Mouse (Mus musculus) cerebellum, adult (tissue): ENCODE measurements at regions not wholly inside any gene's neighbourhood (a gene's known extent, or its start where the extent isn't known, plus 50 kb on each side); places are given as distances from the start of the nearest gene placed in this dataset.

Source experiments
- ATAC-seq: cut with Nextera tagmentation; 2 replicates; pipeline ENCODE4 v1.9.2; 2017; ENCODE audit warnings: mild to moderate bottlenecking, moderate library complexity, mixed read lengths; ENCODE audit not compliant: insufficient number of reproducible peaks, low FRiP score, low TSS enrichment

GRCm38 (mm10) chr15:61609656-61610055 is 686.8 kb upstream of the A1bg start:
- no peak for ATAC-seq

DNA sequence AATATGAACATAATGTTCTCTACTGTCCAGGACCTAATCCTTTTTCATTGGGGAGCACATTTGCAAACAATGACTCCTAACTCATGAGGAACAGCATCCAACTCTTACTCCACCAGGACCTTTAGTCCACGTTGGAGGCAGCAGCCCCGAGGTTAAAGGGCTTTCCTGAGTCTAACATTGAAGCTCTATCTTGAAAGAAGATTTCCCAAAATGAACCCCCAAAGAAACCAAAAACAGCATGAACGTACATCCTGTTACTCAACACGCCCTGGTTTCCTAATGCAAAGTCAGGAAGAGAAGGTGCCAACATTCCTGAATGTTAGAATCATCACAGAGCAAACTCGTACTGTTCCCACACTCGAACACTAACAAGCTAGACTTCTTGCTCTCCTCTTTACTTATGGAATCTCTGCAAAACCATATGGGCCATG is 685.5 kb upstream of the A1bg start:
- ATAC-seq: no peak

DNA sequence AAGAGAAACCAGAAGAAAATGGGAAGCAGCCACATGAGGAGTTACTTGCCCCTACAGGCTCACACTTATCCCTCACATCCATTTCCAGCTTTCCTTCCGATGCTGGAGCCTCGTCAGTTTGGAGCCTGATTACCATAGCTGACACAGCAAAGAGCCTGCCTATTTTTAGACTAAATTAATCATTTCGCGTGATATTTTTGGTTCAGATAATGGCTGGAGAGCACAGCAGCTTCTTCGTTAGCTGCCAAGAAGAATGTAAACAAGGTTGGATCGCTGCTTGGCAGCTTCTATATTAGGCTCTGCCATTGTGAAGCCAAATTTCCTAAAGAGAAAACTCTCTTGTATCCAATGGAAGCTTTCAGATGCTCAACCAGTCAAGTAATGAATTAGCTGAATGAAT is 676.9 kb upstream of the A1bg start:
- no peak for ATAC-seq

- ATAC-seq: peak; percentile 62; the same call in 1 of the 2 replicates
Observed at GRCm38 (mm10) chr15:61596318-61596717, 673.5 kb upstream of the A1bg start.

DNA sequence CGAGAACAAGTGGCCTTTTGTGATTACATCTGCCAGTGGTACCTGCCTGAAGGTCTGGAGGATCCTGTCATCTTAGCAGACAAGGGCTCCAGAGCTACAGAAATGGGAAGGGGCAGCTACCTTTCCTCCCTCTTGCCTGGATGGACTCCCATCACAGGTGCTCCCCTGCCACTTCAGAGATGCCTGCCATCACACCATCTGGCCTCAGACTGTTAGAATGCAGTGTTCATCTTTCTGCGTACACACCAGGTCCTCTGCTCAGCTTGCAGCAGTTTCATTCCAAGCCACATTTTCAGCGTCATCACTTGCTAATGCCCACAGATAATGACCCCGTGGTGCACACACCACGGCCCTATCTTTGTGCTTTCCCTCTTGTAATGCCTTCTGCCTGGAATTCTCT is 666.1 kb upstream of the A1bg start:
- no peak for ATAC-seq

- no peak for ATAC-seq
Observed at GRCm38 (mm10) chr15:61582335-61582734, 659.5 kb upstream of the A1bg start.

GRCm38 (mm10) chr15:61563347-61563746 is 640.5 kb upstream of the A1bg start:
- ATAC-seq: no peak

- ATAC-seq: no peak
Observed at GRCm38 (mm10) chr15:61562252-61562651, 639.4 kb upstream of the A1bg start.

GRCm38 (mm10) chr15:61553908-61554307 is 631.1 kb upstream of the A1bg start:
- ATAC-seq: no peak

- no peak for ATAC-seq
Observed at GRCm38 (mm10) chr15:61553081-61553680, 630.4 kb upstream of the A1bg start.

DNA sequence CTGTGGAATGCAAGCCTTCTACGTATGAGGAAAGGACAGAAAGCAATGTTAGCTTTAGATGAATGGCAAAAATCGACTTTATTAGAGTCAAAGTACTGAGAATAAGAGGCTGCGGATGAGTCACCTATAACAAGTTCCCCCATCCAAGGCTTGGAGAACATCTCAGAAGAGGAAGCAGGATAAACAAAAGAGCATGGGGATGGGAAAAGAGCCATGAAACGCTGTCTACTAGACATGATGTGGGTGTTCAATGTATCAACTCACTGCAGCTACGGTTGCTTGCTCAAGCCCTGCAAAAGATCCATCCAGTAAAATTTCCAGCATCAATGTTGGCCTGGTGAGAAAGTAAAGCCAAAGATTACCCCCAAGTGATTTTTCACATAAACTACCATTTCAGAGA is 628.4 kb upstream of the A1bg start:
- no peak for ATAC-seq

DNA sequence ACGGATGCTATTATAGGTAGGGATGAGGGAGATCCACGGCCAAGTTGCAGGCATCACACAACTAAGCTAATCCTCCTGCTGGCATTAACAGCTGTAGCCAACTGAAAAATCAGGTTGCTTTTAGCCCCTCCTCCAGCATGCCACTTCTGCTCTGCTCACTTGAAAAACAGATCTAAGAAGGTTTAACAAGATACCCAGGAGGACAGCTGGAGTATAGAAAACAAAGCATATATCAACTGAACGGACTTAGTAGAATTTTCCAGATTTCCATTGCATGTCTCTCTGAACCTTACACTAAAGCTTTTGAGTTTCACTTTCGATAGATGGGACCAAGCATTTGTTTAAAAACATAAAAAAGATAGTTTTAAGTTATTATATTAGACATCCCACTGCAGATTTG is 625.6 kb upstream of the A1bg start:
- ATAC-seq: no peak

GRCm38 (mm10) chr15:61546608-61547007 is 623.8 kb upstream of the A1bg start:
- ATAC-seq: no peak

GRCm38 (mm10) chr15:61544074-61544473 is 621.3 kb upstream of the A1bg start:
- ATAC-seq: no peak

DNA sequence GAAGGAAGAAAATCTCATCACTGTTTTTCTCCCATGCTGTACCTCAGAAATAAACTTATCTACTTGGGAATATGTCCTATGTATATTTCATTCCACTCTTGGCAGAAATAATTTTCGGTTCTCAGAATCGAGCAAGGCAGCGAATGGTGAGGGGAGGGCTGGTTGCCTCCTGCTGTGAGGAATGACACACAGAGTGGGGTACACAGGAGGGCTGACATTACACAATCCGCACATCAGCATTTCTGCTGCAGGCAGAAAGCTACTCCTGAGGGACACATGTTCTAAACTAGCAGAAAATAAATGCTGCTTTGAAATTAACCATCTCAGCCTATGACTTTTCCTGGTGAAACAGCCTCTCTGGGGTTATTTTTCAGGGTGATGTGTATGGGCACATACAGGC is 618.8 kb upstream of the A1bg start:
- no peak for ATAC-seq

DNA sequence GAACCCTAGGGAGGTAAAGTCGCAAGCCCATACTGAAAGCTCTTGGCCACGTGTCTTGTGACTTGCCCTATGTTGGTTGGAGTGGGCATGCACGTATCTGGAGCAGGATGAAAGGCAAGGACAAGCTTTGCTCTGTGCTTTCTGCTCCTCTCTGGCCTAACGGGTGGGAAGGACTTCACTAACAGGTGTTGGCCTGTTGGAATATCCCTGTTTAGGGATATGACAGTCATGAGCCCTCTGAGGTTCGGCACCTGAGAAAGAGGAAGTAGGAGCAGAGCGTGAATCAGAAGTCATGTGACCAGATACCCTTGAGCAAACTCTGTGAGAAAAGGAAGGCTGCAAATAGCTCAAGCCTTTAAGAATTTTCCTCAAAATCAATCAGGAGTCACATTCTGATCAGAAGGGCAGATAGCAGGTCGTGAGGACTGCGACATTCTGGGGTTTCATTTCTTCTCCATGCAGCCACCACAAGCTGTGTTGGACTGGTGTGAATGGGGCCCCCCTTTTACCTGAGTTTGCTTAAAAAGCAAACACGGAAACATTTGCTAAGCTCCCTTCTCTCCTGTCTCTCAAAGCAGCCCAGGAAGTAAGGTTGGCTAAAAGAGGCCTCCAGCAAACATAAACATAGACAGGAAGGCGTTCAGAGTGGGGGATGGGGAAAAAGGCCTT is 618.1 kb upstream of the A1bg start:
- ATAC-seq: no peak

DNA sequence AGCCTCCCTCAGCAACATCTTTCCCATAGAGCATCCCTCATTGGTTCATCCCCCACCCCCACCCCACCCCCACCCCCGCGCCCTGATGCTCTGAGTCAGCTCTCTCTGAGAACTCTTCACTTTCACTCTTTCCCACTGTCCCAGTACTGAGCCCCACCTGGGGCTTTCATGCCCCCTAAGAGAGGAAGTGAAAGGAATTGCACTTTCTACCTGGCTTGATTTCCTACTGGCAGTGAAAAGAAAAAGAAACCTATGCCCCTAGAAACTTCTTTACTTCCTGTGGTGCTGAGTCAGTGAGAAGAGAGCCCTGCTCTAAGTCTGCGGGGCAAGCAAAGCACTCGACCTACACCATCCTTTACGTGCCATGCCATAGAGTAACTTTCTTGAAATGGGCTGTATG is 616.1 kb upstream of the A1bg start:
- no peak for ATAC-seq

DNA sequence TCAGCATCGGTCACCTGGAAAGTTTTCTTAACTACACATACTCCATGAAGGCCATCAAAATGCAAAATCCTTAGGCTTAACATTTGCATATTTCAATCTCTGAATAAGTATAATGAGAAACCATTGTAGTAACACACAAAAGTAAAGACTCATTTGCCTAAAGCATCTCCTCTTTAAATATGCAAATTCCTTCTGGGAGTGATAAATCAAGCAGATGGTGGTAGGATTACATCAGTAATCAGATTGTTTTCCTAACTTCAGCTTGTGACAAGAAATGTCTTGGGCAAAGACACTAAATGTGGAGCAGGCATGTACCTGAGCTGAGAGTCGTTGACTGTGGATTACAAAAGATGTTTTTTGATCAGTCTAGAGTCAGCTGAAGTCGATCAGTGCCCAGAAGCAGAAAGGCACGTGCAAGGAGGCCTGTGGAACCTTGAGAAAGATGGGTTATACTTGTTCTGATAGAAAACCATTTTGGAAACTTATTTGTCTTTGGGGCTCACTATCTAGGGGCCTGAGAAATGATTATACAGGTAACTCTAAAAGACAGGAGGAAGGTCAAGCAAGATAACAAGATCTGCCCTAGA is 615.5 kb upstream of the A1bg start:
- ATAC-seq: no peak

DNA sequence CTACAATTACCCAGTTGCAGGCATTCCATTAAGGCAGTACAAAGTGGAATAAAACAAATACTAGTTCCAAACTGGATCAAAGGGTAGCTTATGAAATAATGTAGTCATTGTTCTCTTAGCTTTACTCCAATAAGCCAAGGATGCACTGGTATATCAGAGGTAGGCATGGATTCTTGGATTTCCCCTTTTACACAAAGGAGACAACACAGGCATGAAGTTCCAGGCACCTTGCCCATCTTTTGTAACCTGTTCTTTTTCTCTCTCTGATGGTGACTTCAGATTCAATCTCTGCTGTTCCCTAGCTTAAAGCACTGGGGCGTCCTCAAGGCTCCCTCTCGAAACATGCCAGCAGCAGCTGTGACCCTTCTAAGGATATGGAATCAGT is 613.5 kb upstream of the A1bg start:
- no peak for ATAC-seq

DNA sequence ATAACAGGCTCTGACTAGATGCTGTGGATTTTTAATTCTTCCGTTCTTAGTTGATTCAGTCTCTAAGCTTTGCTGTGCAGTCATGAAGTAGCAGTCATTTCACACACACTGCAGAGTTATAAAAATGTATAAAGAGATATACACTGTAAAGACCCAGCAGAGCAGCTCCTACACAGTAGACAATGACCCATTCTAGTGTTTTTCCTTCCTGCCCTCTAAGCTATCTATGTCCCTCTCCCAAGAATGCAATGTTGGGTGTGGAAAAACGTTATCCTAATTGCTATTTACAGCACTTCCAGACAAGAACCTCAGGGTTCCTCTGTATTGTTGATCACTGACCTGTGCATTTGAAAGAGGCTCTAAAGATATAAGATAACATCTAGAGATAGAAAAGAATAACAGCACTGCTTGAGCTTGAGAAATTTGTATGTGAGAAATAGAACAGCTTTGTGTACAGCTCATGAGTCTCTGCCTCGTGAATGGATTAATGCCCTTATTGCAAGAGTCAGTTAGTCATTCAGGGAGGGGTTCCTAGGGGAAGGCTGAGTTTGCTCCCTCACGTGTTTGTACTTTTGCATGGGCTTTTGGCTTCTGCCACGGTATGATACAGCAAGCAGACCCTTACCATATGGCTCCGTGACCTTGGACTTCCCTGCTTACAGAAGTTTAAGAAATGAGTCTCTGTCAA is 613.0 kb upstream of the A1bg start:
- ATAC-seq: no peak

DNA sequence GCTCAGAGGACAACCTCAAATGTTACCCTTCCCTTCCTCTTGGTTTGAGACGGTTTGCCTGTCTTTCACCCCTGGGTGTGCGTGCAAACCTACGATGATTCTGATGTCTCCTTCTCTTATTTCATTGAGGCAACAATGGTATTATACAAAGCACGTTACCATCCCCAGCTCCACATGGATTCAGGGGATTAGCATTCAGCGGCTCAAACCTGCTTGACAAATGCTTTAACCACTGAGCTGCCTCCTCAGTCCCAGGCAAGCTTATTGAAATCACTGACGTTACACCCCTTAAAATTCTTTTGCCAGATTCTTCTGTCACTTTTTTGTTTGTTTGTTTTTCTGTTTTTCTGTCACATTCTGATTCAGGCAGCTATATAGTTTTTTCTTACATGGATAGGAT is 612.4 kb upstream of the A1bg start:
- no peak for ATAC-seq
